Mouse (Mus musculus): ENCODE data around the gene C1qtnf2. TPM values are rescaled to one million over a fixed set of nuclear protein-coding genes. Genes with fewer than 3 reads are reported as not detected.

C1qtnf2 gene
- polyA plus RNA-seq, 1 experiment from 2014 or later: 6.3 TPM

GRCm38 (mm10) chr11:43518821-43519220 lies 44.7 kb downstream of the C1qtnf2 start:
- Histone ChIP-seq H3K4me2 (replicated peaks) (no peak overlapping the region), H3K36me3 (no peaks in the 10 kb centered on the region), H3K27ac (no peak overlapping the region), H3K4me1 (replicated peaks) (no peaks in the 10 kb centered on the region), H3K4me3 (replicated peaks) (no peak overlapping the region), H3K9ac (no peak overlapping the region), H3K9me3 (no peaks in the 10 kb centered on the region), H3K27me3 (replicated peaks) (no peaks in the 10 kb centered on the region)
- no peak for ATAC-seq

GRCm38 (mm10) chr11:43520521-43520920 lies 46.4 kb downstream of the C1qtnf2 start:
- peak; percentile 53 for ATAC-seq
- WGBS: 80% methylated on average over 3 of the region's 3 CpGs
- H3K4me2 ChIP-seq (replicated peaks): no peak overlapping the region

GRCm38 (mm10) chr11:43528078-43528682 lies 54.1 kb downstream of the C1qtnf2 start:
- Histone ChIP-seq H3K9me3 (no peaks in the 10 kb centered on the region), H3K27ac (peak overlapping the region; percentile 85), H3K4me1 (replicated peaks) (no peaks in the 10 kb centered on the region; the same call in none of the 2 replicates), H3K9ac (peak overlapping the region; percentile 87), H3K4me3 (replicated peaks) (peak overlapping the region; percentile 88), H3K27me3 (replicated peaks) (no peaks in the 10 kb centered on the region), H3K36me3 (no peaks in the 10 kb centered on the region), H3K4me2 (replicated peaks) (peak overlapping the region; percentile 86)
- ATAC-seq: peak; percentile 39
- WGBS: under 1% methylated on average over 24 of the region's 25 CpGs

More at GRCm38 (mm10) chr11:43520521-43520920, 46.4 kb downstream of the C1qtnf2 start:
- no peak overlapping the region for H3K9ac ChIP-seq
- H3K4me1 ChIP-seq (replicated peaks): no peaks in the 10 kb centered on the region
- H3K36me3 ChIP-seq: no peaks in the 10 kb centered on the region
- no peak overlapping the region for H3K27ac ChIP-seq
- no peak overlapping the region for H3K4me3 ChIP-seq (replicated peaks)
- H3K27me3 ChIP-seq (replicated peaks): no peaks in the 10 kb centered on the region
- no peaks in the 10 kb centered on the region for H3K9me3 ChIP-seq

GRCm38 (mm10) chr11:43528683-43529499 lies 54.8 kb downstream of the C1qtnf2 start, which contains the start of gene Ccnjl:
Gene Ccnjl, plus strand, starts transcription at chr11:43528784.
- Histone ChIP-seq H3K9me3 (no peaks in the 10 kb centered on the region), H3K27ac (peak within 1 kb of the TSS; percentile 85), H3K36me3 (no peaks in the 10 kb centered on the region), H3K4me1 (replicated peaks) (no peaks in the 10 kb centered on the region; the same call in none of the 2 replicates), H3K27me3 (replicated peaks) (no peaks in the 10 kb centered on the region), H3K4me2 (replicated peaks) (peak within 1 kb of the TSS; percentile 86), H3K4me3 (replicated peaks) (peak within 1 kb of the TSS; percentile 88), H3K9ac (peak within 1 kb of the TSS; percentile 87)
- under 1% methylated on average over 78 of the region's 79 CpGs for WGBS
- peak; percentile 93 for ATAC-seq

- Histone ChIP-seq H3K4me1 (replicated peaks) (no peaks in the 10 kb centered on the region; the same call in none of the 2 replicates), H3K9me3 (no peaks in the 10 kb centered on the region), H3K9ac (no peak overlapping the region), H3K4me2 (replicated peaks) (peak overlapping the region; percentile 43), H3K36me3 (no peaks in the 10 kb centered on the region; the same call in 1 of the 2 replicates), H3K27me3 (replicated peaks) (no peaks in the 10 kb centered on the region), H3K27ac (no peak overlapping the region), H3K4me3 (replicated peaks) (0 out of 2 replicates have a peak overlapping the region, but pooled peaks have one; percentile 0)
- ATAC-seq: no peak
- WGBS: 26% methylated on average over 3 of the region's 3 CpGs
Observed at GRCm38 (mm10) chr11:43530043-43530442, 56.0 kb downstream of the C1qtnf2 start.

GRCm38 (mm10) chr11:43531619-43532018 lies 57.5 kb downstream of the C1qtnf2 start:
- 72% methylated on average over 5 of the region's 5 CpGs for WGBS
- Histone ChIP-seq H3K27ac (no peak overlapping the region), H3K4me2 (replicated peaks) (no peak overlapping the region), H3K27me3 (replicated peaks) (no peaks in the 10 kb centered on the region), H3K9me3 (no peaks in the 10 kb centered on the region), H3K36me3 (peaks cover 3% of the 10 kb centered on the region; the same call in 1 of the 2 replicates), H3K4me1 (replicated peaks) (no peaks in the 10 kb centered on the region; the same call in none of the 2 replicates), H3K4me3 (replicated peaks) (no peak overlapping the region), H3K9ac (no peak overlapping the region)
- ATAC-seq: no peak

- H3K4me1 ChIP-seq (replicated peaks): 0 out of 2 replicates have a peak, but pooled peaks cover 2% of the 10 kb centered on the region
- ATAC-seq: no peak
Observed at GRCm38 (mm10) chr11:43537074-43537473, 63.0 kb downstream of the C1qtnf2 start.

GRCm38 (mm10) chr11:43539863-43540262 lies 65.8 kb downstream of the C1qtnf2 start:
- peaks cover 3% of the 10 kb centered on the region; the same call in 1 of the 2 replicates for H3K36me3 ChIP-seq
- ATAC-seq: peak; percentile 69
- H3K27ac ChIP-seq: no peak overlapping the region
- WGBS: 33% methylated on average over 6 of the region's 6 CpGs
- H3K4me3 ChIP-seq (replicated peaks): no peak overlapping the region
- H3K27me3 ChIP-seq (replicated peaks): no peaks in the 10 kb centered on the region
- no peaks in the 10 kb centered on the region for H3K9me3 ChIP-seq
- H3K4me2 ChIP-seq (replicated peaks): no peak overlapping the region
- H3K4me1 ChIP-seq (replicated peaks): 0 out of 2 replicates have a peak, but pooled peaks cover 2% of the 10 kb centered on the region
- H3K9ac ChIP-seq: no peak overlapping the region

More at GRCm38 (mm10) chr11:43537074-43537473, 63.0 kb downstream of the C1qtnf2 start:
- Histone ChIP-seq H3K9me3 (no peaks in the 10 kb centered on the region), H3K27ac (no peak overlapping the region), H3K36me3 (peaks cover 3% of the 10 kb centered on the region; the same call in 1 of the 2 replicates), H3K4me2 (replicated peaks) (no peak overlapping the region), H3K9ac (no peak overlapping the region), H3K4me3 (replicated peaks) (no peak overlapping the region), H3K27me3 (replicated peaks) (no peaks in the 10 kb centered on the region)
- WGBS: 93% methylated on average over 6 of the region's 6 CpGs

Other genes starting within 250 kb of the C1qtnf2 start
- 64.5 and 68.6 TPM in 2 replicates for gene Pttg1, start 48.0 kb upstream of the C1qtnf2 start, polyA plus RNA-seq (2015; fragmentation: Nextera tagmentation; extraction: Ambion mirVana)
- gene Slu7, start 40.5 kb upstream of the C1qtnf2 start, polyA plus RNA-seq (2015; fragmentation: Nextera tagmentation; extraction: Ambion mirVana): 44.1 and 48.0 TPM in 2 replicates
- 15.9 and 16.6 TPM in 2 replicates for gene Ccnjl, start 54.5 kb downstream of the C1qtnf2 start, polyA plus RNA-seq (2015; fragmentation: Nextera tagmentation; extraction: Ambion mirVana)
- 4.4 and 5.4 TPM in 2 replicates for gene 4933415A04Rik, start 112.8 kb downstream of the C1qtnf2 start, polyA plus RNA-seq (2015; fragmentation: Nextera tagmentation; extraction: Ambion mirVana)
- gene Fabp6, start 127.3 kb downstream of the C1qtnf2 start, polyA plus RNA-seq (2015; fragmentation: Nextera tagmentation; extraction: Ambion mirVana): 1.2 TPM in 2 replicates
- gene Pwwp2a, start 207.7 kb downstream of the C1qtnf2 start, polyA plus RNA-seq (2015; fragmentation: Nextera tagmentation; extraction: Ambion mirVana): 20.2 and 22.0 TPM in 2 replicates